10 mouse cellular contexts compared by ENCODE assay signal in genomic region chr16:76519911-76520642, GRCm38 (mm10).
"Had no signal": no experiment of that assay in that cellular context is flagged by ENCODE, and none has a peak within 500 bp of the region (broad histone marks: within the 10 kb centered on the region; RNA-seq: fewer than 3 reads in every experiment).

No protein-coding gene starts in this region.

- H3K9ac ChIP-seq: liver, embryonic 14.5 days; midbrain, embryonic 12.5 days; neural tube, embryonic 12.5 days had no signal

- H3K9me3 ChIP-seq: midbrain, embryonic 12.5 days; neural tube, embryonic 12.5 days had no signal

- H3K4me3 ChIP-seq: left cerebral cortex, adult 2 months; midbrain, embryonic 12.5 days; neural tube, embryonic 12.5 days had no signal

- H3K4me1 ChIP-seq: midbrain, embryonic 12.5 days; neural tube, embryonic 12.5 days had no signal

- DNase-seq: kidney, adult 8-10 months; kidney, postnatal 25 days; lung, adult 18-20 months; thymus, adult 18-20 months; thymus, postnatal 14 days had no signal

- H3K4me2 ChIP-seq: midbrain, embryonic 12.5 days; neural tube, embryonic 12.5 days had no signal

- H3K27ac ChIP-seq: left cerebral cortex, adult 2 months; liver, embryonic 14.5 days; midbrain, embryonic 12.5 days; neural tube, embryonic 12.5 days had no signal

- H3K27me3 ChIP-seq: midbrain, embryonic 12.5 days; neural tube, embryonic 12.5 days had no signal

- ATAC-seq: intestine, postnatal 0 days had no signal

- H3K36me3 ChIP-seq: midbrain, embryonic 12.5 days; neural tube, embryonic 12.5 days had no signal
